Mouse (Mus musculus): Measurements from ENCODE around the gene Cfap77. TPM values are rescaled to one million over a fixed set of nuclear protein-coding genes. Genes with fewer than 3 reads are reported as not detected.

Cfap77 gene
- polyA plus RNA-seq, 1 experiment from 2014 or later = 0.18 TPM

- no peak for ATAC-seq (ENCODE audit: insufficient number of reproducible peaks, insufficient read depth, low FRiP score, low read depth)
- Histone ChIP-seq H3K27me3 (ENCODE audit: control insufficient read depth, insufficient read depth, low read length) (no peaks in the 10 kb centered on the region), H3K4me2 (ENCODE audit: low read length) (no peak overlapping the region), H3K27ac (replicated peaks in 1 of 2; ENCODE audit: control insufficient read depth in 1 of 2, insufficient read depth in 1 of 2, low read depth in 2 of 2, low read length in 2 of 2) (no peak overlapping the region), H3K9me3 (ENCODE audit: control insufficient read depth, low read length) (no peaks in the 10 kb centered on the region), H3K4me1 (ENCODE audit: control insufficient read depth in 2 of 2, insufficient read depth in 2 of 2, low read length in 2 of 2) (no peaks in the 10 kb centered on the region), H3K4me3 (ENCODE audit: control insufficient read depth in 1 of 2, insufficient read depth in 1 of 2, low read depth in 1 of 2, low read length in 2 of 2) (no peak overlapping the region), H3K36me3 (ENCODE audit: control insufficient read depth, insufficient read depth, low read length) (no peaks in the 10 kb centered on the region), H3K9ac (ENCODE audit: low read length) (no peak overlapping the region)
- WGBS = 78% methylated on average over 4 of the region's 4 CpGs
Observed at GRCm38 (mm10) chr2:28956874-28957273, 98.0 kb downstream of the Cfap77 start.

- H3K4me3 ChIP-seq (ENCODE audit: control insufficient read depth in 1 of 2, insufficient read depth in 1 of 2, low read depth in 1 of 2, low read length in 2 of 2) = no peak overlapping the region
- H3K27me3 ChIP-seq (ENCODE audit: control insufficient read depth, insufficient read depth, low read length) = no peaks in the 10 kb centered on the region
- H3K27ac ChIP-seq (replicated peaks in 1 of 2; ENCODE audit: control insufficient read depth in 1 of 2, insufficient read depth in 1 of 2, low read depth in 2 of 2, low read length in 2 of 2) = no peak overlapping the region
- no peak overlapping the region for H3K9ac ChIP-seq (ENCODE audit: low read length)
- no peak overlapping the region for H3K4me2 ChIP-seq (ENCODE audit: low read length)
- no peaks in the 10 kb centered on the region for H3K36me3 ChIP-seq (ENCODE audit: control insufficient read depth, insufficient read depth, low read length)
- WGBS = 76% methylated on average over 9 of the region's 9 CpGs
- ATAC-seq (ENCODE audit: insufficient number of reproducible peaks, insufficient read depth, low FRiP score, low read depth) = no peak
- no peaks in the 10 kb centered on the region for H3K9me3 ChIP-seq (ENCODE audit: control insufficient read depth, low read length)
- no peaks in the 10 kb centered on the region for H3K4me1 ChIP-seq (ENCODE audit: control insufficient read depth in 2 of 2, insufficient read depth in 2 of 2, low read length in 2 of 2)
Observed at GRCm38 (mm10) chr2:28954595-28954994, 100.3 kb downstream of the Cfap77 start.

- ATAC-seq (ENCODE audit: insufficient number of reproducible peaks, insufficient read depth, low FRiP score, low read depth) = no peak
- no peak overlapping the region for H3K4me2 ChIP-seq (ENCODE audit: low read length)
- no peaks in the 10 kb centered on the region for H3K9me3 ChIP-seq (ENCODE audit: control insufficient read depth, low read length)
- no peak overlapping the region for H3K27ac ChIP-seq (replicated peaks in 1 of 2; ENCODE audit: control insufficient read depth in 1 of 2, insufficient read depth in 1 of 2, low read depth in 2 of 2, low read length in 2 of 2)
- no peak overlapping the region for H3K9ac ChIP-seq (ENCODE audit: low read length)
- H3K36me3 ChIP-seq (ENCODE audit: control insufficient read depth, insufficient read depth, low read length) = no peaks in the 10 kb centered on the region
- H3K4me3 ChIP-seq (ENCODE audit: control insufficient read depth in 1 of 2, insufficient read depth in 1 of 2, low read depth in 1 of 2, low read length in 2 of 2) = no peak overlapping the region
- H3K27me3 ChIP-seq (ENCODE audit: control insufficient read depth, insufficient read depth, low read length) = no peaks in the 10 kb centered on the region
- no peaks in the 10 kb centered on the region for H3K4me1 ChIP-seq (ENCODE audit: control insufficient read depth in 2 of 2, insufficient read depth in 2 of 2, low read length in 2 of 2)
- WGBS = 60% methylated on average over 8 of the region's 8 CpGs
Observed at GRCm38 (mm10) chr2:28952981-28953380, 101.9 kb downstream of the Cfap77 start.

- Histone ChIP-seq H3K4me3 (ENCODE audit: control insufficient read depth in 1 of 2, insufficient read depth in 1 of 2, low read depth in 1 of 2, low read length in 2 of 2) (no peak overlapping the region), H3K9ac (ENCODE audit: low read length) (no peak overlapping the region), H3K9me3 (ENCODE audit: control insufficient read depth, low read length) (no peaks in the 10 kb centered on the region), H3K27me3 (ENCODE audit: control insufficient read depth, insufficient read depth, low read length) (no peaks in the 10 kb centered on the region), H3K27ac (replicated peaks in 1 of 2; ENCODE audit: control insufficient read depth in 1 of 2, insufficient read depth in 1 of 2, low read depth in 2 of 2, low read length in 2 of 2) (no peak overlapping the region), H3K36me3 (ENCODE audit: control insufficient read depth, insufficient read depth, low read length) (no peaks in the 10 kb centered on the region), H3K4me2 (ENCODE audit: low read length) (no peak overlapping the region), H3K4me1 (ENCODE audit: control insufficient read depth in 2 of 2, insufficient read depth in 2 of 2, low read length in 2 of 2) (no peaks in the 10 kb centered on the region)
- no peak for ATAC-seq (ENCODE audit: insufficient number of reproducible peaks, insufficient read depth, low FRiP score, low read depth)
- 75% methylated on average over 3 of the region's 3 CpGs for WGBS
Observed at GRCm38 (mm10) chr2:28946312-28946711, 108.6 kb downstream of the Cfap77 start.

GRCm38 (mm10) chr2:28945388-28945787 is 109.5 kb downstream of the Cfap77 start:
- Histone ChIP-seq H3K36me3 (ENCODE audit: control insufficient read depth, insufficient read depth, low read length) (no peaks in the 10 kb centered on the region), H3K27ac (replicated peaks in 1 of 2; ENCODE audit: control insufficient read depth in 1 of 2, insufficient read depth in 1 of 2, low read depth in 2 of 2, low read length in 2 of 2) (no peak overlapping the region), H3K9me3 (ENCODE audit: control insufficient read depth, low read length) (no peaks in the 10 kb centered on the region), H3K27me3 (ENCODE audit: control insufficient read depth, insufficient read depth, low read length) (no peaks in the 10 kb centered on the region), H3K4me1 (ENCODE audit: control insufficient read depth in 2 of 2, insufficient read depth in 2 of 2, low read length in 2 of 2) (no peaks in the 10 kb centered on the region), H3K9ac (ENCODE audit: low read length) (no peak overlapping the region), H3K4me3 (ENCODE audit: control insufficient read depth in 1 of 2, insufficient read depth in 1 of 2, low read depth in 1 of 2, low read length in 2 of 2) (no peak overlapping the region), H3K4me2 (ENCODE audit: low read length) (no peak overlapping the region)
- WGBS = 71% methylated on average over 6 of the region's 6 CpGs
- no peak for ATAC-seq (ENCODE audit: insufficient number of reproducible peaks, insufficient read depth, low FRiP score, low read depth)

GRCm38 (mm10) chr2:28943666-28944516 is 111.0 kb downstream of the Cfap77 start:
- 60% methylated on average over 30 of the region's 30 CpGs for WGBS

GRCm38 (mm10) chr2:28938997-28939396 is 115.9 kb downstream of the Cfap77 start:
- Histone ChIP-seq H3K4me3 (ENCODE audit: control insufficient read depth in 1 of 2, insufficient read depth in 1 of 2, low read depth in 1 of 2, low read length in 2 of 2) (no peak overlapping the region), H3K4me2 (ENCODE audit: low read length) (no peak overlapping the region), H3K9me3 (ENCODE audit: control insufficient read depth, low read length) (no peaks in the 10 kb centered on the region), H3K27me3 (ENCODE audit: control insufficient read depth, insufficient read depth, low read length) (no peaks in the 10 kb centered on the region), H3K36me3 (ENCODE audit: control insufficient read depth, insufficient read depth, low read length) (no peaks in the 10 kb centered on the region), H3K27ac (replicated peaks in 1 of 2; ENCODE audit: control insufficient read depth in 1 of 2, insufficient read depth in 1 of 2, low read depth in 2 of 2, low read length in 2 of 2) (no peak overlapping the region), H3K9ac (ENCODE audit: low read length) (no peak overlapping the region), H3K4me1 (ENCODE audit: control insufficient read depth in 2 of 2, insufficient read depth in 2 of 2, low read length in 2 of 2) (peaks cover 0 to 4% of the 10 kb centered on the region in 2 experiments; a peak in 2 of 4 replicates)
- WGBS = 38% methylated on average over 7 of the region's 7 CpGs
- no peak for ATAC-seq (ENCODE audit: insufficient number of reproducible peaks, insufficient read depth, low FRiP score, low read depth)

More at GRCm38 (mm10) chr2:28943666-28944516, 111.0 kb downstream of the Cfap77 start:
- no peak for ATAC-seq (ENCODE audit: insufficient number of reproducible peaks, insufficient read depth, low FRiP score, low read depth)
- Histone ChIP-seq H3K9ac (ENCODE audit: low read length) (no peak overlapping the region), H3K4me3 (ENCODE audit: control insufficient read depth in 1 of 2, insufficient read depth in 1 of 2, low read depth in 1 of 2, low read length in 2 of 2) (no peak overlapping the region), H3K27me3 (ENCODE audit: control insufficient read depth, insufficient read depth, low read length) (no peaks in the 10 kb centered on the region), H3K36me3 (ENCODE audit: control insufficient read depth, insufficient read depth, low read length) (no peaks in the 10 kb centered on the region), H3K4me1 (ENCODE audit: control insufficient read depth in 2 of 2, insufficient read depth in 2 of 2, low read length in 2 of 2) (peaks cover 0 to 4% of the 10 kb centered on the region in 2 experiments; a peak in 2 of 4 replicates), H3K9me3 (ENCODE audit: control insufficient read depth, low read length) (no peaks in the 10 kb centered on the region), H3K4me2 (ENCODE audit: low read length) (no peak overlapping the region), H3K27ac (replicated peaks in 1 of 2; ENCODE audit: control insufficient read depth in 1 of 2, insufficient read depth in 1 of 2, low read depth in 2 of 2, low read length in 2 of 2) (no peak overlapping the region)
